Mouse (Mus musculus) forebrain, embryonic 14.5 days (tissue): ENCODE data around the gene Olfr506. TPM values are rescaled to one million over a fixed set of nuclear protein-coding genes. Genes with fewer than 3 reads are reported as not detected.
"Not testable (repeated sequence)": the region's sequence is repeated elsewhere in the genome, so short reads cannot be mapped to it uniquely, and the experiment has no call there.

Experiments used
- ATAC-seq: fragments of 200-750 bp; cut with Nextera tagmentation; 2 replicates; pipeline ENCODE4 v1.8.0; 2017; ENCODE audit warnings: mild to moderate bottlenecking, moderate library complexity
- DNase-seq: peaks from one replicate; pipeline ENCODE4 v3.0.0-alpha.2; 2015; ENCODE audit warnings: low spot score
- H3K27ac ChIP-seq: fragments of 300-500 bp; sonication (generic); 2 replicates; pipeline ENCODE4 v1.5.1; 2014; ENCODE audit warnings: low read depth, mild to moderate bottlenecking, control low read depth, low read length, moderate library complexity
- H3K27me3 ChIP-seq: fragments of 300-500 bp; sonication (generic); replicated peaks from 2 replicates; pipeline ENCODE4 v1.6.1; 2014; ENCODE audit warnings: low read length, control low read depth, mixed read lengths; ENCODE audit not compliant: control insufficient read depth, insufficient read depth
- H3K36me3 ChIP-seq: fragments of 300-500 bp; sonication (generic); 2 replicates; pipeline ENCODE4 v1.6.1; 2014; ENCODE audit warnings: low read length, control low read depth; ENCODE audit not compliant: control insufficient read depth, insufficient read depth
- H3K4me1 ChIP-seq: fragments of 300-500 bp; sonication (generic); 2 replicates; pipeline ENCODE4 v1.6.1; 2014; ENCODE audit warnings: antibody characterized with exemption, low read length, control low read depth; ENCODE audit not compliant: control insufficient read depth, insufficient read depth
- H3K4me2 ChIP-seq: fragments of 300-500 bp; sonication (generic); 2 replicates; pipeline ENCODE4 v1.6.1; 2014; ENCODE audit warnings: mild to moderate bottlenecking, control low read depth, low read length
- H3K4me3 ChIP-seq: fragments of 300-500 bp; sonication (generic); 2 replicates; pipeline ENCODE4 v1.5.1; 2014; ENCODE audit warnings: low read depth, low read length, control low read depth
- H3K9ac ChIP-seq: fragments of 300-500 bp; sonication (generic); 2 replicates; pipeline ENCODE4 v1.6.1; 2014; ENCODE audit warnings: mild to moderate bottlenecking, low read length, control low read depth, moderate library complexity
- H3K9me3 ChIP-seq: fragments of 300-500 bp; sonication (generic); replicated peaks from 2 replicates; pipeline ENCODE4 v1.6.1; 2016; ENCODE audit warnings: low read length, control low read depth, mixed read lengths; ENCODE audit not compliant: control insufficient read depth
- WGBS: fragments of 180-500 bp; shearing (Covaris S2); extraction: QIAGEN DNeasy Blood & Tissue Kit; methylation state at CpG from one replicate; pipeline ENCODE4 v1.1.7; 2014; 5-methylcytosine and 5-hydroxymethylcytosine counted together
- polyA plus RNA-seq: library from polyadenylated mRNA; unstranded; fragments of >200 nt; fragmentation: Nextera tagmentation; extraction: Ambion mirVana; gene quantifications from 2 replicates; pipeline ENCODE4 v1.2.1, GENCODE M21; 2014

The Olfr506 gene
- not detected in 2 replicates for polyA plus RNA-seq

GRCm38 (mm10) chr7:108610487-108610886 is at the start of gene Olfr506:
TSS of gene Olfr506 (plus strand) at chr7:108610787.
- DNase-seq (no peak), ATAC-seq (no peak)
- no peaks in the 10 kb centered on the region for H3K4me1 ChIP-seq
- no peak within 1 kb of the TSS for H3K4me3 ChIP-seq
- H3K9ac ChIP-seq, result no peak within 1 kb of the TSS
- no peaks in the 10 kb centered on the region for H3K36me3 ChIP-seq
- H3K27me3 ChIP-seq, result no peaks in the 10 kb centered on the region
- no peak within 1 kb of the TSS for H3K27ac ChIP-seq
- no peaks in the 10 kb centered on the region for H3K9me3 ChIP-seq
- H3K4me2 ChIP-seq, result no peak within 1 kb of the TSS

- 91% methylated on average over 1 of the region's 1 CpGs for WGBS
Observed at GRCm38 (mm10) chr7:108565693-108566092, 44.9 kb upstream of the Olfr506 start, which contains the start of gene Olfr504. TSS of gene Olfr504 (minus strand) at chr7:108565793.

GRCm38 (mm10) chr7:108589797-108590196 is 20.8 kb upstream of the Olfr506 start:
- Histone ChIP-seq H3K27me3 (no peaks in the 10 kb centered on the region), H3K36me3 (no peaks in the 10 kb centered on the region), H3K9ac (no peak overlapping the region), H3K9me3 (no peaks in the 10 kb centered on the region), H3K4me1 (no peaks in the 10 kb centered on the region), H3K4me2 (no peak overlapping the region), H3K27ac (no peak overlapping the region), H3K4me3 (no peak overlapping the region)
- no peak for ATAC-seq
- no peak for DNase-seq
- WGBS, result 91% methylated on average over 1 of the region's 1 CpGs

More at GRCm38 (mm10) chr7:108565693-108566092, 44.9 kb upstream of the Olfr506 start, which contains the start of gene Olfr504:
- no peaks in the 10 kb centered on the region for H3K27me3 ChIP-seq
- H3K9me3 ChIP-seq, result 0 out of 2 replicates have a peak, but pooled peaks cover 2% of the 10 kb centered on the region
- no peak within 1 kb of the TSS for H3K4me3 ChIP-seq
- ATAC-seq (no peak), DNase-seq (no peak)
- H3K4me2 ChIP-seq, result no peak within 1 kb of the TSS
- H3K9ac ChIP-seq, result no peak within 1 kb of the TSS
- H3K36me3 ChIP-seq, result no peaks in the 10 kb centered on the region
- H3K4me1 ChIP-seq, result no peaks in the 10 kb centered on the region
- no peak within 1 kb of the TSS for H3K27ac ChIP-seq

- not testable (repeated sequence) for H3K4me3 ChIP-seq, DNase-seq, H3K9me3 ChIP-seq, H3K27ac ChIP-seq, ATAC-seq, H3K36me3 ChIP-seq, H3K4me1 ChIP-seq, H3K9ac ChIP-seq, H3K4me2 ChIP-seq, H3K27me3 ChIP-seq
- WGBS, result 83% methylated on average over 3 of the region's 3 CpGs
Observed at GRCm38 (mm10) chr7:108601916-108602315, 8.7 kb upstream of the Olfr506 start.

- ATAC-seq, result no peak
- Histone ChIP-seq H3K9ac (no peak overlapping the region), H3K4me1 (no peaks in the 10 kb centered on the region), H3K36me3 (no peaks in the 10 kb centered on the region), H3K4me2 (no peak overlapping the region), H3K27ac (no peak overlapping the region), H3K27me3 (no peaks in the 10 kb centered on the region), H3K9me3 (no peaks in the 10 kb centered on the region), H3K4me3 (no peak overlapping the region)
- WGBS, result 97% methylated on average over 2 of the region's 2 CpGs
- no peak for DNase-seq
Observed at GRCm38 (mm10) chr7:108614110-108614509, 3.5 kb downstream of the Olfr506 start.

GRCm38 (mm10) chr7:108616781-108617180 is 6.2 kb downstream of the Olfr506 start:
- H3K4me1 ChIP-seq, H3K9me3 ChIP-seq, ATAC-seq, H3K36me3 ChIP-seq, H3K9ac ChIP-seq, H3K4me3 ChIP-seq, H3K4me2 ChIP-seq, H3K27ac ChIP-seq, DNase-seq, H3K27me3 ChIP-seq: not testable (repeated sequence)
- 57% methylated on average over 3 of the region's 3 CpGs for WGBS

GRCm38 (mm10) chr7:108621514-108621913 is 10.9 kb downstream of the Olfr506 start, which contains the start of gene Olfr507:
TSS of gene Olfr507 (plus strand) at chr7:108621814.
- Histone ChIP-seq H3K4me3 (no peak within 1 kb of the TSS), H3K9me3 (no peaks in the 10 kb centered on the region), H3K4me2 (no peak within 1 kb of the TSS), H3K36me3 (no peaks in the 10 kb centered on the region), H3K27me3 (no peaks in the 10 kb centered on the region), H3K4me1 (no peaks in the 10 kb centered on the region), H3K9ac (no peak within 1 kb of the TSS), H3K27ac (no peak within 1 kb of the TSS)
- no peak for DNase-seq
- no peak for ATAC-seq
- WGBS, result 78% methylated on average over 2 of the region's 2 CpGs

- no peak within 1 kb of the TSS for H3K4me2 ChIP-seq
- H3K27me3 ChIP-seq, result no peaks in the 10 kb centered on the region
- DNase-seq (no peak), ATAC-seq (no peak)
- no peak within 1 kb of the TSS for H3K9ac ChIP-seq
- H3K9me3 ChIP-seq, result no peaks in the 10 kb centered on the region
- no peaks in the 10 kb centered on the region for H3K36me3 ChIP-seq
- H3K4me3 ChIP-seq, result no peak within 1 kb of the TSS
- H3K27ac ChIP-seq, result no peak within 1 kb of the TSS
- 87% methylated on average over 3 of the region's 3 CpGs for WGBS
- H3K4me1 ChIP-seq, result no peaks in the 10 kb centered on the region
Observed at GRCm38 (mm10) chr7:108629694-108630093, 19.1 kb downstream of the Olfr506 start, which contains the start of gene Olfr508. TSS of gene Olfr508 (plus strand) at chr7:108629994.

- Histone ChIP-seq H3K36me3 (no peaks in the 10 kb centered on the region), H3K4me1 (no peaks in the 10 kb centered on the region), H3K27me3 (no peaks in the 10 kb centered on the region), H3K9ac (no peak within 1 kb of the TSS), H3K4me3 (no peak within 1 kb of the TSS), H3K4me2 (no peak within 1 kb of the TSS), H3K27ac (no peak within 1 kb of the TSS), H3K9me3 (no peaks in the 10 kb centered on the region)
- ATAC-seq, result no peak
- DNase-seq, result no peak
Observed at GRCm38 (mm10) chr7:108651806-108652205, 41.2 kb downstream of the Olfr506 start, which contains the start of gene Olfr509. TSS of gene Olfr509 (minus strand) at chr7:108651906.
